Mouse (Mus musculus) activated CD4-positive, CD25-positive, alpha-beta regulatory T cell, adult 4 months (primary cell): ENCODE results near the gene Prm3. TPM values are rescaled to one million over a fixed set of nuclear protein-coding genes. Genes with fewer than 3 reads are reported as not detected.

Source experiments
- ATAC-seq: one replicate; pipeline ENCODE4 v1.8.0; 2017
- polyA plus RNA-seq, 2 experiments: library from polyadenylated mRNA; unstranded; fragments of 100-300 nt; shearing (Covaris generic); gene quantifications; one replicate each; pipeline ENCODE4 v1.2.1; 2017

Prm3 gene
- polyA plus RNA-seq, 2 experiments from 2014 or later, result not detected

- ATAC-seq, result no peak
Observed at GRCm38 (mm10) chr16:10796034-10796433, 5.3 kb upstream of the Prm3 start, which contains the start of gene Prm2. Gene Prm2 (minus strand): TSS chr16:10796134.

GRCm38 (mm10) chr16:10788866-10789265, 1.8 kb downstream of the Prm3 start:
- ATAC-seq, result no peak

GRCm38 (mm10) chr16:10788271-10788670, 2.4 kb downstream of the Prm3 start, which contains the start of gene Tnp2:
Gene Tnp2 (minus strand): TSS chr16:10788660.
- ATAC-seq, result no peak

GRCm38 (mm10) chr16:10787548-10788058, 3.1 kb downstream of the Prm3 start:
- no peak for ATAC-seq

GRCm38 (mm10) chr16:10786782-10787547, 3.7 kb downstream of the Prm3 start:
- no peak for ATAC-seq

DNA sequence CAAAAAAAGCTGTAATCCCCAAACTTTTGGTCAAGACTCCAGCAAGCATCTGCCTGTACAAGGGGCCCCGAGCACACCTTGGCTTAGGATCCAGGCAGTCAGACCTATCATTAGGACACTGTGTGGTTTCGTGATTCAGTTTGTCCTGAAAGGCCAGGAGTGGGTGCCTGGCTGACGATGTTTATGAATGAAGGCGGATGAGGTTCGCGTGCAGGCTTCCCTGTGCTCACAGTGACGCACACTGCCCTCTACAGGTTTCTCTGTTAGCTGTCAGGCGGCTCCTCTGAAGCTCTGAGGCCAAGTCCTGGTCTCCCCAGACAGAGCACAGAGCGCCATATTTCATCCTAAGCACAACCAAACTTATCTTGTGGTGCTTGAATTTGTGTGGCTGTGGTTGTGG, 4.4 kb downstream of the Prm3 start:
- ATAC-seq, result peak; percentile 50

DNA sequence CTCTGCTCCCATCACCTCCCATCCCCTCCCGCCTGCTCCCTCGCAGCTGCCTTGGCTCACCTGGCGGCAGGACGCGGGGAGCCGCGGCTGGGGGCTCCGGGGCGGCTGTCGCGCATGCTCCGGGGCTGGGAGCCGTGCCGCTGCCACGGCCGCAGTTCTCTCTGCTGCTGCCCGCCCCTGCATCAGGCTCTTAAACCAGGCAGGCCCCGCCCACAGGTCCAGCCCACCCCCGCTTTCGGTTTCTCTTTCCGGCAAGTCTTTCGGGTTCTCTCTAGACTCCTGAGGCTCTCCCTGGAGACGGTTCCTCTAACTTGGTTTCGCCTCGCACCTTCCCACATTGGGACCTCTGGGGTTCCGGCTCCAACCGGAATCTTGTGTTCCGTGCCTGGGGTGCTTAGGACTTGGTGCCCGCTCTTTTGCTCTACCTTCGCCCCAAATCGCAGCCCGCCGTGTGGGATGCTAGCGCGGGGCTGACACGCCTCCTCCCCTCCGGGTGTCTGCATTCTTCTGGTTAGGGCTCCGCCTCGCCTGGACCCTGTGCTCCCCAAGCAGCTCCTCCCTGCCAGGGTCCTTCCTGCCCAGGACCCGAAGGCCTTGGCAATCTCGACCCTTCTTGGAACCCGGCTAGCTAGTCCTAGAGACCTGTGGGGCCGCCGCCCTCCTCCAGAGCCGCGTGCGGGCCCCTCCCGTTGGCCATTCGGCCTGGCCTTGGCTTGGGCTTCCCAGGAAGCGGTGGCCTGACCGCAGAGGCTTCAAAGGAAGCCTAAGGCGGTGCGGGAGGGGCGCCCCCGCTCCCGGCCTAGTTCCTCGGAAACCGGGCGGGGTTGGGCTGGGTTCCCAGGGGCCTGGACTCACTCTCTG, 5.1 kb downstream of the Prm3 start, which contains the start of gene Socs1:
TSS of gene Socs1 (minus strand) at position 166 of the 861 bp plus-strand sequence.
- peak; percentile 37 for ATAC-seq

DNA sequence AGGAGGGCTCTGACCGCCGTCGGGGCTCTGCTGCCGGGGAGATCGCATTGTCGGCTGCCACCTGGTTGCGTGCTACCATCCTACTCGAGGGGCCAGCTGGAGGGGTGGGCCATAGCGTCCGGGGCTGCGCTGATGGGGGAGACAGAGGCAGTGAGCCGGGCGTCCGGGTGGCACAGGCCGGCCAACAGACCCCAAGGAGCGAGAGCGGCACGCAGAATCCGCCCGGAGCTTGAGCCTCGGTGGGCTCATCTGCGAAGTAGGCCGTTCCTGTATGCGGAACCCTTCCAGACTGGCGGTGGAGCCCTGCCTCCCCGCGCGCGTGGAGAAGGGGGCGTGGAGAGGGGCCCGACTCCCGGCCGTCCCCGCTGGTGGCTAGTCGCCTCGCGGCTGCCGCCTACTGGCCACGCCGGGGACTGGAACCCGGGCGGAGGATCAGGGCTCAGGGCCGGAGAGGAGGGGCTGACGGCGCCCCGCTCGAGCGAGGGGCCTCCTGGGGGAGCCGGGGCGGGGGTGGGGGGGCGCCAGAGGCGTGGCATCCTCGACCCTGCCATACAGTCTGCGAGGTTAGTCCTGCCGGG, 5.8 kb downstream of the Prm3 start:
- ATAC-seq, result peak; percentile 27

- no peak for ATAC-seq
Observed at GRCm38 (mm10) chr16:10783883-10784792, 6.6 kb downstream of the Prm3 start.

- ATAC-seq, result no peak
Observed at GRCm38 (mm10) chr16:10783451-10783850, 7.3 kb downstream of the Prm3 start.

DNA sequence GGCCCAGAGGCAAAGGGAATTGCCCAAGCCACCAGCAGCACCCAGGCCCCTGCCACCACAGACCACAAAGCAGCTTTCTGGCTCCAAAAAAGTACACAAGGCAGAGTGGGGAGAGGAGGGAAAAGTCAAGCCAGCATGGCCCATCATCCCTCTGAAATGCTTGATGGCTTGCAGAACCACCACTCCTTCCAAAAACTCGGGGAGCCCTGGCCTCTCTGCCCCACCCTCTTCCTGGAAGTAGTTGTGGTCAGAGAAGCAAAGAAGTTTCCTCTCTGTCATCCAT, 7.6 kb downstream of the Prm3 start:
- ATAC-seq, result no peak

GRCm38 (mm10) chr16:10782377-10783151, 8.2 kb downstream of the Prm3 start:
- no peak for ATAC-seq

GRCm38 (mm10) chr16:10781862-10782371, 8.8 kb downstream of the Prm3 start:
- ATAC-seq, result peak; percentile 4

DNA sequence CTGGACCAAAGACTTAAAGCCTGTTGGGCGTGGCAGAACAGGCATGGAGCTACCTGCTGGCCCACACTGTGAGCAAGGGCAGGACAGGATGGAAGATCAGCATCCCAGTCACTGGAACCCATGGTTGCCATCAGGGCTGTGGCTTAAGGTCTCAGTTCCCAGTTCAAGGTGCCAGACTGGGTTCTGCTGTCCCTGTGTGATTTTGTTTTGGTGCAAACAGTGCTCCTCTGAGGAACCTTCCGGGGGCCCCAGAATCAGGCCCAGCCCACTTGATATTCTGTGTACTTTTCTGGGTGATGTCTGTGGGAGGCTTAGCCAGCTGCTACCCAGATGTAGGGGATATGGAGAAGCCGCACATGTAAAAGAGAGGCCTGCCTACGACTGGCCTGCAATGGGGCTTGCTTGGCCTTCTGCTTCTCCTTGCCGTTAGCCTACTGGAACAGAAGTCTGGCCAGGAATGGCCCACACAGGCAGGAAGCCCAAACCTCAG, 10.0 kb downstream of the Prm3 start:
- no peak for ATAC-seq

DNA sequence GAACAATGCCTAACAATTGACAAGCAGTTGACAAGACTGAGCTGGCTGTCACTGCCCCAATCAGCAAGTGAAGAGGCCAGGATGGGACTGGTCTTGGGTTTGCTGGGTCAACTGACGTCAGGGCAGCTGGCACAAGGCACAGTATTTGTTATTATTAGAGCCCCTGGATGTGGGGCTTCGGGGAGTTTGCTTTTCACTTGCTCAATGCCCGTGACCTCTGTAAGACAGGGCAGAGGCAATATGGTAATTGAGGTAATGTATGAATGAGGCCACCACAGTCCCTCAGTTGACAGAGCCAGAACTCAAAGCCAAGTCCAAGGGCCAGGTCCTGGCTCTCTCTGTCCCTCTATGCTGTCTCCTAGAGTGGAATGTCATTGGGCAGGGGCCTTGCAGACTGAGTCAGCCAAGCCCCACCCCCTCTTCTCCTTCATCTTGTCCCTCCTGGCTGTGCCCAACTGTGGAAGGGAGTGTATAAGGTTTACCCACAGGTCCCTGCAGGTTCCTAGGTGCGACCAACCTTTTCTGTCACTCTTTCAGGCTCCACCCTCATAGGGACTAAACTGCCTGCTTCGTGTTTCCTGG, 13.0 kb downstream of the Prm3 start:
- no peak for ATAC-seq

DNA sequence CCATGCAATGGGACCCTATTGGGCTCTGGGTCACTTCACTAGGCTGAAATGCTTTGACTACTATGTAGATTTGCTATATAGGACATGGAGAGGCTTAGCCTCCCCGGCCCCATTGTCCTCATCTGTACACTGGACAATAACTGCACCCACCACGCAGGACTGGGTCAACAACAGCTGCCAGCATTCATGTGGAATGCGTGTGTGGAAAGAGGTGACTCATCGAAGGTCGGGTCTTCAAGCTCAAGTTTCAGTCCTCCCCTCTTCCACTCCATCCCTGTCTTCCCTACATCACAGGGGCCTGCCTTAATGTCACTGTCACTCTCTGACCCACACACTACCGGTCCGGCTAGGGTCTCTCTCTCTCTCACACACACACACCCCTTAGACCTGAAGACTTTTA, 14.4 kb downstream of the Prm3 start:
- no peak for ATAC-seq

- ATAC-seq, result peak; percentile 6
Observed at GRCm38 (mm10) chr16:10774726-10775125, 16.0 kb downstream of the Prm3 start.

DNA sequence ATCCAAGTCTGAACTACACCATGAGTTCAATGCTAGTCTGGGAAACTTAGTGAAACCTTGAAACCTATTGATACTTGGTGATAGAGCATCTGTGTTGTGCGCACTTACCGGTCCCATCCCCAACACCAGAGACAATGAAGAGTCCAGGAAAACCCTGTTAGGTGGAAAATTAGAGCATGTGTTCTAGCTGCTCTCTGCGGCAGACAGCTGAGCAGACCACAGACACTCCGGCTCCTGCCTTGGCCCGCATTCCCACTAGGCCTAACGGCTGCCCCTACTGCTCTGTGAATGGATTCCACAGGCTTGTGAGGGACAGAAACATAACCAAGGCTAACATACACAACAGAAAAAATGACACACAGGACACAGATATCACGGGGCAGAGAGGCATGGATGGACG, 17.2 kb downstream of the Prm3 start:
- no peak for ATAC-seq

GRCm38 (mm10) chr16:10771769-10772510, 18.8 kb downstream of the Prm3 start:
- peak; percentile 80 for ATAC-seq
